13 mouse cellular contexts compared by ENCODE assay signal in the genomic region with DNA sequence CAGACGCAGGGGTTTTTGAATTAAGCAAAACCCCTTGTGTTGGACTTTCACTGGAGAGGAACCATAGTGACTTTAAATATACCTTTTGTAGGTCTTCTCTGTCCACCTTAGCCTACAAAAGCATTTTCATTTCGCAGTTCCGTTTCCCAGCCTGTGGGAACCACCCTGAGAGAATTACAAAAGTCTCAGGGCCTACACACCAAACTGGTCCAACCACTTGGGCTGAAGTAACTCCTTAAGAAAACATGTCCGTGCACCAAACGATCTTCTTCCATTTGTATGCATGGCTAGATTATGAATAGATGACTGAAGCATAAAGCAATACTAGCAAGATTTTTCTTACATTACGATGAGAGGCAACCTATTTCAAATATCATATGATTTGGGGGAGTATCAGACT.
"Had no signal": no experiment of that assay in that cellular context is flagged by ENCODE, and none has a peak within 500 bp of the region (broad histone marks: within the 10 kb centered on the region; RNA-seq: fewer than 3 reads in every experiment).

No protein-coding gene starts in this region.

- H3K4me2 ChIP-seq: limb, embryonic 15.5 days; liver, embryonic 12.5 days; midbrain, embryonic 12.5 days; neural tube, embryonic 15.5 days had no signal

- ATAC-seq: liver, embryonic 12.5 days had no signal

- H3K27me3 ChIP-seq: limb, embryonic 15.5 days; liver, embryonic 12.5 days; midbrain, embryonic 12.5 days; neural tube, embryonic 15.5 days had no signal

- H3K4me1 ChIP-seq: limb, embryonic 15.5 days; liver, embryonic 12.5 days; midbrain, embryonic 12.5 days; neural tube, embryonic 15.5 days had no signal

- DNase-seq: kidney, adult 11 months; kidney, adult 9 months; kidney, postnatal 36 days; right cerebral cortex, adult 18-20 months; right cerebral cortex, postnatal 25 days; thymus, adult 2 months; thymus, postnatal 25 days had no signal

- H3K36me3 ChIP-seq: limb, embryonic 15.5 days; liver, embryonic 12.5 days; midbrain, embryonic 12.5 days; neural tube, embryonic 15.5 days had no signal

- H3K9ac ChIP-seq: limb, embryonic 15.5 days; liver, embryonic 12.5 days; midbrain, embryonic 12.5 days; neural tube, embryonic 15.5 days had no signal

- H3K9me3 ChIP-seq: limb, embryonic 15.5 days; liver, embryonic 12.5 days; midbrain, embryonic 12.5 days; neural tube, embryonic 15.5 days had no signal

- H3K27ac ChIP-seq: kidney, postnatal 0 days; limb, embryonic 15.5 days; liver, embryonic 12.5 days; midbrain, embryonic 12.5 days; neural tube, embryonic 15.5 days had no signal

- H3K4me3 ChIP-seq: limb, embryonic 15.5 days; liver, embryonic 12.5 days; midbrain, embryonic 12.5 days; myocyte; neural tube, embryonic 15.5 days had no signal
